Mouse (Mus musculus) liver, adult 2 months (tissue): ENCODE measurements around the gene Gramd1b. TPM values are rescaled to one million over a fixed set of nuclear protein-coding genes. Genes with fewer than 3 reads are reported as not detected.

Source experiments
- DNase-seq: peaks from one replicate; pipeline ENCODE4 v3.0.0-alpha.2; 2011; ENCODE audit warnings: low read depth, low spot score; ENCODE audit errors: extremely low read depth
- H3K27ac ChIP-seq: fragments of 200-500 bp; replicated peaks from 2 replicates; pipeline ENCODE4 v1.5.1; 2012; ENCODE audit warnings: low read depth, mild to moderate bottlenecking, control low read depth, inconsistent platforms, low read length; ENCODE audit not compliant: insufficient read depth
- H3K27me3 ChIP-seq: fragments of 200-500 bp; 2 replicates; pipeline ENCODE4 v1.6.1; 2012; ENCODE audit warnings: mild to moderate bottlenecking, moderate library complexity, low read length, inconsistent platforms; ENCODE audit not compliant: control insufficient read depth, insufficient read depth
- H3K36me3 ChIP-seq: fragments of 200-500 bp; 2 replicates; pipeline ENCODE4 v1.6.1; 2012; ENCODE audit warnings: low read length, inconsistent platforms; ENCODE audit not compliant: control insufficient read depth, insufficient read depth
- H3K4me1 ChIP-seq: fragments of 200-500 bp; 2 replicates; pipeline ENCODE4 v1.6.1; 2011; ENCODE audit warnings: low read length; ENCODE audit not compliant: control insufficient read depth, insufficient read depth
- H3K4me3 ChIP-seq: fragments of 200-500 bp; 2 replicates; pipeline ENCODE4 v1.5.1; 2011; ENCODE audit warnings: low read depth, mild to moderate bottlenecking, control low read depth, low read length, moderate library complexity; ENCODE audit not compliant: insufficient read depth
- H3K79me2 ChIP-seq: fragments of 200-500 bp; 2 replicates; pipeline ENCODE4 v1.6.1; 2012; ENCODE audit warnings: inconsistent platforms, mild to moderate bottlenecking, low read length, moderate library complexity; ENCODE audit not compliant: control insufficient read depth, insufficient read depth
- H3K9ac ChIP-seq: fragments of 200-500 bp; 2 replicates; pipeline ENCODE4 v1.6.1; 2012; ENCODE audit warnings: low read depth, mild to moderate bottlenecking, control low read depth, inconsistent platforms, low read length
- CTCF ChIP-seq: fragments of 200-500 bp; IDR thresholded peaks from 2 replicates; pipeline ENCODE4 v1.5.1; 2011; ENCODE audit warnings: low read depth, low read length, control low read depth
- POLR2A ChIP-seq: fragments of 200-500 bp; IDR thresholded peaks from 2 replicates; pipeline ENCODE4 v1.6.1; 2011; ENCODE audit warnings: low read length, control low read depth; ENCODE audit not compliant: insufficient read depth; ENCODE audit errors: extremely low read depth
- WGBS: fragments of 180-500 bp; shearing (Covaris S2); methylation state at CpG from one replicate; pipeline ENCODE4 v1.1.7; 2018; 5-methylcytosine and 5-hydroxymethylcytosine counted together
- polyA plus RNA-seq: library from polyadenylated mRNA; depleted of rRNA; stranded (reverse); fragments of >200 nt; gene quantifications from 2 replicates; pipeline ENCODE4 v1.2.3, GENCODE M21; 2012
- total RNA-seq: library from RNA; depleted of rRNA; stranded (reverse); fragments of >200 nt; gene quantifications from 2 replicates; pipeline ENCODE4 v1.2.3, GENCODE M21; 2014

Gene Gramd1b
- total and polyA plus RNA-seq, 2 experiments, result 1.2 to 2.0 TPM

DNA sequence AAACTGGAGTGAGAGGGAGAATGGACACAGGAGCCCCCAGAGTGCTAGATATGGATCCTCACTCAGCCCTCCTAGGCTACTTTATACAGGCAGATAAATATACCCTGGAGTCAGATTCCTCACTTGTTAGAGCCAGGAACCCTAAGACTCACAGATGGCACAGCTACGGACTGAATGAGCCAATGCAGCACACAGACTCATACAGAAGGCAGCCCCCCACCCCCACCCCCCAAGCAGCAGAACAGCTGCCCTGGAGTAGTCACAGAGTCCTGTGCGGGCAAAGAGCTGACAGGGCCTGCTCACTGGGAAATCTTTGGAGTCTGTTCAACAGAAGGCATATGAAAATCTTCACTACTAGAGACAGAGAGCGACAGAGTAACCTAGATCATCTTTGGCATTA, 223.9 kb downstream of the Gramd1b start:
- no peaks in the 10 kb centered on the region for H3K36me3 ChIP-seq
- TF ChIP-seq POLR2A (no peak), CTCF (no peak)
- H3K27me3 ChIP-seq, result no peaks in the 10 kb centered on the region
- WGBS, result 93% methylated on average over 3 of the region's 3 CpGs
- H3K4me1 ChIP-seq, result no peaks in the 10 kb centered on the region
- no peak overlapping the region for H3K4me3 ChIP-seq
- no peak overlapping the region for H3K9ac ChIP-seq
- H3K79me2 ChIP-seq, result no peaks in the 10 kb centered on the region
- H3K27ac ChIP-seq, result no peak overlapping the region
- no peak for DNase-seq

DNA sequence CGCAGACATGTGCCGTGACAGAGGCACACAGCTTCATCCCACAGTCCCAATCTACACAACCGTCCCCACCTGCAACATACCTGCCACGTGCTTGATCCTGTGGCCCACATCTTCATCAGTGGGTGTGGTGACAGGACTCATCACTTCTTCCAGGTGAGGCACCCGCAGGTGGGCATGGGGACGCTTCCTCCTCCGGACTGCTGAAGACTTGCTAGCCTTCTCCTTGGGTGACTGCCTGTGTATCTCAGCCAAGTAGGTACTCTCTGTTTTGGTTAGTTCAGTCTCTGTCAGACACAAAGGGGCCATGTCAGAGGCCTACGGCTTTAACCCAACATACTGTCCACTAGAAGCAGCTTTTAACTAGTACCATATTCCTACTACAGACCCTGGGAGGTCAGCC, 226.9 kb downstream of the Gramd1b start:
- Histone ChIP-seq H3K27ac (no peak overlapping the region), H3K9ac (no peak overlapping the region), H3K79me2 (no peaks in the 10 kb centered on the region), H3K4me1 (no peaks in the 10 kb centered on the region), H3K36me3 (no peaks in the 10 kb centered on the region), H3K4me3 (no peak overlapping the region), H3K27me3 (no peaks in the 10 kb centered on the region)
- TF ChIP-seq POLR2A (no peak), CTCF (no peak)
- no peak for DNase-seq
- 93% methylated on average over 8 of the region's 8 CpGs for WGBS

GRCm38 (mm10) chr9:40302375-40302774, 228.8 kb downstream of the Gramd1b start:
- Histone ChIP-seq H3K9ac (no peak overlapping the region), H3K27me3 (no peaks in the 10 kb centered on the region), H3K36me3 (no peaks in the 10 kb centered on the region), H3K79me2 (no peaks in the 10 kb centered on the region), H3K27ac (no peak overlapping the region), H3K4me3 (no peak overlapping the region), H3K4me1 (no peaks in the 10 kb centered on the region)
- 86% methylated on average over 8 of the region's 8 CpGs for WGBS
- no peak for DNase-seq
- TF ChIP-seq POLR2A (no peak), CTCF (no peak)

DNA sequence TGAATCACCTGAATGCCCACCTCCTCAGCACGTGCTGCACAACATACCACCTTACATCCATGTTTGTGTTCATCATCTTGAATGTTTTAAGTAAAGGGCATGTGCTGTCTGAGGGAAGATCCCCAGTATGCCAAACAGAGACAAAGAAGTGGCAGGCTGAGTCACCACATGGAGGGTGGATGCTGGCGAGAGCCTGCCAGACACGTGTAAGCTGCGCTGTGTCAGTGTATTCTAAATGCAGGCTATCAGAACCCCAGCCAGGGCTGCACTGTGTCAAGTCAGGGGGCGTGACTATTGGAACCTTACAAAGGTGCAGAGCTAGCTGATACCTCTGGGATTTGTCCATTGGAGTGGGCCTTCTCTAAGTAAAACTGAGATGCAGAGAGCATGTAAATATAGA, 229.7 kb downstream of the Gramd1b start:
- TF ChIP-seq CTCF (no peak), POLR2A (no peak)
- no peak for DNase-seq
- no peaks in the 10 kb centered on the region for H3K27me3 ChIP-seq
- H3K4me1 ChIP-seq, result no peaks in the 10 kb centered on the region
- 87% methylated on average over 5 of the region's 5 CpGs for WGBS
- H3K4me3 ChIP-seq, result no peak overlapping the region
- no peak overlapping the region for H3K9ac ChIP-seq
- no peak overlapping the region for H3K27ac ChIP-seq
- H3K79me2 ChIP-seq, result no peaks in the 10 kb centered on the region
- H3K36me3 ChIP-seq, result no peaks in the 10 kb centered on the region

DNA sequence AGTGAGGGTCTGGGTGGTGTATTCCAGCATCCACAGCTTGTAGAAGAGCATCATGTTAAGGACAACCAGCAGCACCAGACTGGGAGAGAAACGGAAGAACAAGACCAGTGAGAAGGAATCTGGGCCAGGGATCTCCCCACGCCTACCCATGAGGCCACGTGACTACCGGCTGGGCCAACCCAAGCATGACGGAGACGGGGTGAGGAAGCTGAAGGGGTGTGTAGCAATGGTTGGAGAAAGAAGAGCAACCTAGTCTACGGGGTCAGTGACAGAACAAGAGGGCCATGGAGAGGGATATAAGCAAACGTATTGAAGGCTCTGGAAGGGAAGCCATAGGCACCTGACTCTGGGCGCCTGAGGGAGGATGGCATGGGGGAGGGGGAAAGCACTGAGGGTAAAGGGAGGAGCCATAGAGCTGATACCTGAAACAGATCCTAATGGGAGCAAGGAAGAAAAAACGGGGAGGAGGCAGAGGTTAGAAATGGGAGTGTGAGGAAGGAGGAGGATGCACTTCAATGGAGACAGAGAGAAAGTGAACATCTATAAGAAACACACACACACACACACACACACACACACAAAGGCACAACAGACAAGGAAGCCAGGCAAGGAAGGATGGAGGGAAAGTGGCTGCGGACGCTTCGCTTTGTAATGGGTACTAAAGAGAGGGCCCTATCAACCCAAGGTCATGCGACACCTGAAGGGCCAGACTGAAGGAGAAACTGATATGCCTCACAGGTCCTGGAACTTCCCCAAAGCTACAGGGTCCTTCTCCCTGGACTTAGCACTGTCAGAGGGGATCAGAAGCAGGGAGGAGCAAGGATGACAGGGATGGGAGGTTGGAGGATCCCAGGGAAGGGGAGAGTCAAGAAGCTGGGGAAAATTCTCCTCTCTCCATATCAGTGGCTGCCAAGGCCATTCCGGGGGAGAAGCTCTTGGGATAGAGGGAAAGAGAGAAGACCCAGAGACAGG, 230.9 kb downstream of the Gramd1b start:
- no peak overlapping the region for H3K27ac ChIP-seq
- no peak overlapping the region for H3K9ac ChIP-seq
- WGBS, result 96% methylated on average over 15 of the region's 15 CpGs
- H3K36me3 ChIP-seq, result no peaks in the 10 kb centered on the region
- no peaks in the 10 kb centered on the region for H3K27me3 ChIP-seq
- TF ChIP-seq POLR2A, result no peak
- no peak for TF ChIP-seq CTCF
- H3K79me2 ChIP-seq, result no peaks in the 10 kb centered on the region
- no peaks in the 10 kb centered on the region for H3K4me1 ChIP-seq
- H3K4me3 ChIP-seq, result no peak overlapping the region
- no peak for DNase-seq

- TF ChIP-seq CTCF, result no peak
- TF ChIP-seq POLR2A, result no peak
- DNase-seq, result no peak
- H3K4me3 ChIP-seq, result no peak overlapping the region
- no peak overlapping the region for H3K27ac ChIP-seq
- H3K4me1 ChIP-seq, result no peaks in the 10 kb centered on the region
- 96% methylated on average over 7 of the region's 7 CpGs for WGBS
- H3K79me2 ChIP-seq, result no peaks in the 10 kb centered on the region
- H3K27me3 ChIP-seq, result no peaks in the 10 kb centered on the region
- no peak overlapping the region for H3K9ac ChIP-seq
- H3K36me3 ChIP-seq, result no peaks in the 10 kb centered on the region
Observed at GRCm38 (mm10) chr9:40299323-40299722, 231.9 kb downstream of the Gramd1b start.
